Mouse (Mus musculus) naive thymus-derived CD4-positive, alpha-beta T cell, adult 5 months (primary cell): ENCODE results near the gene Cfap57. TPM values are rescaled to one million over a fixed set of nuclear protein-coding genes. Genes with fewer than 3 reads are reported as not detected.

ENCODE experiments used
- polyA plus RNA-seq: library from polyadenylated mRNA; unstranded; fragments of 100-300 nt; shearing (Covaris generic); gene quantifications from one replicate; pipeline ENCODE4 v1.2.1, GENCODE M21; 2017

Gene Cfap57
- polyA plus RNA-seq, result not detected

DNA sequence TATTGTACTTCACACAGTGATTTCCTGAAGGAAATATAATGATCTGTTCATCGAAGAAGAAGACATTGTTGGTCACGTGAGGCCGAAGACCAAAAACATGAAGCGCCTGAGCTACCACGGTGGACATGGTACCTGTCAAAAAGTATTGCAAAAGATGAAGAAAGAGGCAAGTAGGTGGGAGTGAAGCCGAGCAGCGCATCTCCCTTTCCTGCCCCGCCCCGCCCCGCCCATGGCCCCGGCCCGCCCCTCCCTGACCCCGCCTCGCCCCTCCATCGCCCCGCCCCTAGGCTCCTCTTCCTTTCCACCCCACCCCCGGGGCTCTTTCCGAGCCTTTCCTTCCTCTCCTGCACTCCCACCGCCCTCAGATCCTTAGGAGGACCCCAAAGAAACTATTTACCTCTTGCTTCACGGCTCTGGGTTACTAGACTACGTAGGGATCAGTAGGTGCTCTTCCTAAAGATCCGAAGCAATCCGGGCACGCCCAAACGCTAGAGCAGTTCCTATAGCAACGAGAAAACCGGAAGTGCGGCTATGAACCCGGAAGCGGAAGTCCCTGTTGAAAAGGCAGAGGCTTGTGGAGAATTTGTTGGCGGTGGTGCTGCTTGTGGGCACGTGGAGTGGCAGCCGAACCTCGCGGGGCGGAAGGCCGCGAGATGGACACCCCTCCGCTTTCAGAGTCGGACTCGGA lies at the start of gene Cfap57, which contains the start of gene Ebna1bp2:
Gene Cfap57 (minus strand): TSS at position 499 of the 688 bp plus-strand sequence.
Gene Ebna1bp2 (plus strand): TSS at position 521 of the 688 bp plus-strand sequence.

DNA sequence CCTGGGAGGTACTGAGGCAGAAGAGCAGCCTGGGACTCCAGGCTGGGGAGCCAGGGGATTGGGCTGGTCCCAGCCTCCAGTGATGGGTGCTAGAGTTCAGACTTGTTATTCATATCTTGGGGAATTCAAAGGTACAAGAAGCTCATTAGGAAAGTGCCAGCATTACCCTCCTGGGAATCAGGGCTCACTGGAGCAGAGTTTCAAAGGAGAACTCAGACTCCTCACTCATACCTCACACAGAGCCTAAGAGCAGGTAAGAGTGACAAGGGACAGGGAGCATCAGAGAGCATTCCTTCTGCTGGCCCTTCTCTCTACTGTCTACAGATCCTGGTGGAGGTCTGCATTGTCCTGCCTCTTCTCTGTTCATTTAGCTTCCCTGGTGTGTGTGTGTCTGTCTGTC lies 38.1 kb upstream of the Cfap57 start, which contains the start of gene Olfr62:
Gene Olfr62 (plus strand): TSS at position 301 of the 400 bp plus-strand sequence.

DNA sequence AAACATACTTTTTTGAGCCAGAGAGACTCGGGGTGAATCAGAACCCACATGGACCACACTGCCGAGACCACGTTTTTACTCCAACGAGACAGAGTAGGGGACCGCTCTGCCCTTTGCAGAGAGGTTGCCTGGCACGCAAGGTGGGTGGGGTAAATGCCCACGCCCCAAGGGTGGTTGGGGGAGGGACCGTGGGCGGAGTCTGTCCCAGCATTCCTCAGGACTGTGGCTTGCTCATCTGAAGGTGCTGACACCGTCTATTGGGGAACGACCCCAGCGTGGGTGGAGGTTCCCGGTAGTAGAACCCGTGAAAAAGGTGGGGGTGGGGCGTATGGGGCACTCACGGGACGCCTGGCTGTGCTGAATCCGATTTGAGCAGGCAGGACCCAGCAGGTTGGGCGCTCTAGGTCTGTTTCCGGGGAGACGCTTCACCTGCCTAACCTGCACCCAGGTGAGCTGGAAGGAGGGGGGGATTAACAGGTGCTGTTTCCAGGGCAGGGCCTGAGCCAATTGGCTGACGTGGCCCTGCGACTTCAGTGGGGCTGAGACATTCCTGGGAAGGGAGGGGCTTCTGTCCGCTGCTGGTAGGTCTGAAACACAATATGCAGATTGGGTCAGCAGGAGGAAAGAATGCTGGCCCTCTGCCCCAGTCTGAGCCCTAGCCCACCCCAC lies 76.9 kb downstream of the Cfap57 start, which contains the start of gene Tmem125:
Gene Tmem125 (minus strand): TSS at position 453 of the 669 bp plus-strand sequence.

DNA sequence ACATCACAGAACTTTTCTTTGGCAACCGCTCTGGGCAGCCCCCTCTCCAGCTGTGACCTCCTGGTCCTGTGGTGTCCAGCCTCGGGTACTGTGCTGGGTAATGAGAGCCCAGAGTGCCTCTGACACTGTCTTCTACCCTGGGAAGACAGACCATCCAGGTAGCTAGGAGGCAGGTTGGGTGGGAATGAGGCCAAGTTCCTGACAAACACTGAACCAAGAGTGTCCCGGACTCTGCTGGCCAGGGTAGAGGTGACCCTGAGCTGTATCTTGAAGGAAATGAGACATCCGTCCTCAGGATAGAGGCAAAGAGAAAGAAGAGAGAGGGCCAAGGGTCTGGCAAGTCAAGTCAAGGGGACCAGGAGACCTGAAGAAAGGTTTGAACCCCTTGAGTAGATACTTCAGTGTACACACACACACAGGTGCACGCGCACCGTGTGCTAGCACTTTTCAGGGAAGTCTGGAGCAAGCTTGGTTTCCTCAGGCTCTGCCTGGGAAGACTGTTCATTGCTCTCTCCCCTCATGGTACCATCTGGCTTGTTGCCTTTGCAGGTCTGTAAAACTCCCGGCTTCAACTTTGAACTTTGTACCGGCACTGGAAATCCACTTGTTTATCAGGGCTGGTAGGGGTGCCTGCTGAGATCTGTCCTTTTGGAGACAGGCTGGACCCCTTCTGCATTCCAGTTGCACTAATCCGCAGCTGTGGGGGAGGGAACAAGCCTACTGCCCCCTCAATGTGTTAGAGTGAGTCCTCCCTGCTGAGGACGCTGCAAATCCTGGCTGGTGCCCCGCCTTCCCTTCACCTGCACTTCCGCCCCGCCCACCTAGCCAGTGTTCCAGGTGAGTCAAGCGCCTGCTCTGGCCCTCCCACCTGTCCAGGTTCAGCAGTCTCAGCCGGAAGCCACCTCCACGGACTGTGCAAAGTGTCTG lies 93.9 kb downstream of the Cfap57 start, which contains the start of gene 2610528J11Rik:
Gene 2610528J11Rik (plus strand): TSS at position 592 of the 927 bp plus-strand sequence.

Other genes with a start within 250 kb of the Cfap57 start
- gene Szt2, start 211.5 kb downstream of the Cfap57 start, polyA plus RNA-seq, result 14.5 TPM
- 42.6 TPM for gene Med8, start 211.4 kb downstream of the Cfap57 start, polyA plus RNA-seq
- gene Elovl1, start 192.7 kb downstream of the Cfap57 start, polyA plus RNA-seq, result 66.7 TPM
- gene Cdc20, start 183.4 kb downstream of the Cfap57 start, polyA plus RNA-seq, result 9.7 TPM
- not detected for gene Mpl, start 163.3 kb downstream of the Cfap57 start, polyA plus RNA-seq
- gene Tie1, start 130.7 kb downstream of the Cfap57 start, polyA plus RNA-seq, result not detected
- gene 2610528J11Rik, start 93.8 kb downstream of the Cfap57 start, polyA plus RNA-seq, result not detected
- not detected for gene Tmem125, start 76.7 kb downstream of the Cfap57 start, polyA plus RNA-seq
- 125 TPM for gene Ebna1bp2, start within 50 bp of the Cfap57 start, polyA plus RNA-seq
- not detected for gene Olfr62, start 38.2 kb upstream of the Cfap57 start, polyA plus RNA-seq
- gene Olfr1342, start 72.0 kb upstream of the Cfap57 start, polyA plus RNA-seq, result not detected
- gene Olfr1341, start 82.7 kb upstream of the Cfap57 start, polyA plus RNA-seq, result 0.12 TPM
- gene Olfr1340, start 99.4 kb upstream of the Cfap57 start, polyA plus RNA-seq, result not detected
- gene Olfr1339, start 111.4 kb upstream of the Cfap57 start, polyA plus RNA-seq, result not detected
- not detected for gene Olfr1338, start 138.0 kb upstream of the Cfap57 start, polyA plus RNA-seq
- not detected for gene Olfr1337, start 161.8 kb upstream of the Cfap57 start, polyA plus RNA-seq
- not detected for gene Olfr1335, start 189.2 kb upstream of the Cfap57 start, polyA plus RNA-seq
- not detected for gene Olfr1333, start 215.5 kb upstream of the Cfap57 start, polyA plus RNA-seq
- not detected for gene Olfr1331, start 243.9 kb upstream of the Cfap57 start, polyA plus RNA-seq